Mouse (Mus musculus) cerebellum, postnatal 10 days (tissue): ENCODE results near the gene Nebl.
A peak's percentile ranks its signal among the peaks of the same experiment; 100 is the strongest.

Experiments used
- DNase-seq, 2 experiments: peaks; one replicate each; pipeline ENCODE4 v3.0.0; 2021; ENCODE audit warnings: mixed read lengths in 2 of 2

Nebl gene

GRCm38 (mm10) chr2:17610259-17610658 lies 121.0 kb downstream of the Nebl start:
- no peak for DNase-seq

GRCm38 (mm10) chr2:17603573-17603972 lies 127.7 kb downstream of the Nebl start:
- DNase-seq, result no peak

GRCm38 (mm10) chr2:17600652-17601051 lies 130.6 kb downstream of the Nebl start:
- DNase-seq, result no peak

GRCm38 (mm10) chr2:17599860-17600259 lies 131.4 kb downstream of the Nebl start:
- no peak for DNase-seq

GRCm38 (mm10) chr2:17597932-17598331 lies 133.3 kb downstream of the Nebl start:
- no peak for DNase-seq

GRCm38 (mm10) chr2:17589669-17590068 lies 141.6 kb downstream of the Nebl start:
- DNase-seq, result no peak

- no peak for DNase-seq
These were observed 145.8 kb downstream of the Nebl start for GRCm38 (mm10) chr2:17585329-17585992.

- DNase-seq, result no peak
These were observed 155.6 kb downstream of the Nebl start for GRCm38 (mm10) chr2:17575648-17576047.

GRCm38 (mm10) chr2:17571716-17572115 lies 159.5 kb downstream of the Nebl start:
- DNase-seq, result no peak

GRCm38 (mm10) chr2:17558889-17559742 lies 172.1 kb downstream of the Nebl start:
- no peak for DNase-seq

- no peak for DNase-seq
These were observed 181.2 kb downstream of the Nebl start for GRCm38 (mm10) chr2:17549895-17550558.

- peak; percentile 16 to 30 for DNase-seq
These were observed 184.8 kb downstream of the Nebl start for GRCm38 (mm10) chr2:17546354-17546948.

- peak; percentile 57 to 58 for DNase-seq
These were observed 191.5 kb downstream of the Nebl start for GRCm38 (mm10) chr2:17539737-17540136.

- DNase-seq, result peak; percentile 72 to 78
These were observed 192.8 kb downstream of the Nebl start for GRCm38 (mm10) chr2:17538493-17538892.

- DNase-seq, result no peak
These were observed 199.7 kb downstream of the Nebl start for GRCm38 (mm10) chr2:17531355-17532105.

- DNase-seq, result no peak
These were observed 205.3 kb downstream of the Nebl start for GRCm38 (mm10) chr2:17525739-17526526.

- DNase-seq, result no peak
These were observed 206.1 kb downstream of the Nebl start for GRCm38 (mm10) chr2:17525211-17525610.

- no peak for DNase-seq
These were observed 206.9 kb downstream of the Nebl start for GRCm38 (mm10) chr2:17524205-17524978.

- no peak for DNase-seq
These were observed 207.5 kb downstream of the Nebl start for GRCm38 (mm10) chr2:17523791-17524190.

GRCm38 (mm10) chr2:17515686-17516085 lies 215.6 kb downstream of the Nebl start:
- DNase-seq, result peak; percentile 33 to 58

- peak; percentile 38 to 73 for DNase-seq
These were observed 216.5 kb downstream of the Nebl start for GRCm38 (mm10) chr2:17514765-17515164.
